Mouse (Mus musculus) T-helper 1 cell (primary cell): ENCODE data around the gene Tspan4.
"Not testable (repeated sequence)": the region's sequence is repeated elsewhere in the genome, so short reads cannot be mapped to it uniquely, and the experiment has no call there.

ENCODE experiments used
- in situ Hi-C: fragments of 300-600 bp; cut with MboI, MseI; formaldehyde crosslinking; loops from one replicate; pipeline ENCODE4 v1.15.1; 2025; ENCODE audit warnings: high pct_unique_total_duplicates

Tspan4 gene

DNA sequence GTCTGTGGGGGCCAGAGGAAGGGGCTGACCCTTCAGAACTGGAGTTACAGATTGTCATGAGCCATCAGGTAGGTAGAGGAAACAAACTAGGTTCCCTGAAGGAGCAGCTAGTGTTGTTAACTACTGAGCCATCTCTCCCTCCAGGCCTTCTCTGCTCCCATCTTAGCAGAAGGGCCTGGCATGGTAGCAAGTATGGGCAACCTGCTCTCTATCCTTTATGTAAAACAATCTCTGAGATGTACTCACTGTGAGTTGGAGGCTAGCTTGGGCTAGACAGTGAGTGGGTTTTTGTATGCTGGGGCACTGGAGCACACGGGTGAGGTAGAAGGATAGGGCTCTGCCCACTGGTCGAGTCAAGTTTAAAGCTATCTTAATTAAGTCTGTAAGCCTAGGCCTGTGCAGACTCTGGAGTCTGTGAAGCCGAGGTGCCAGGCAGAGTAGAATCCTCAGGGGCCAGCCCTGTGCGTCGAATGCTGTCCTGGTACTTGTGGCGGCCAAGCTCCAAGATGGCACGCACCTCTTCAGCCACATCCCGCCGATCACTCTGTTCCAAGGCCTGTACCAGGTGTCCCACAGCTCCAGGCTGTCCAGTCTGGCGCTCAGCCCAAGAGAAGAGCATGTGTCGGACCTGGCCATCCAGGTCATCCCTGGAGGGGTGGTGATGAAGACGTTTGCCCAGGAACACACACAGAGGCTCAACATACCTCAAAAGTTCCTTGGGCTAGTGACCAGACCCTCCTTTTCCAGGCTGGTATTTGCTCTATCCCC lies 36.7 kb upstream of the Tspan4 start:
- in situ Hi-C loops = no loop called here

DNA sequence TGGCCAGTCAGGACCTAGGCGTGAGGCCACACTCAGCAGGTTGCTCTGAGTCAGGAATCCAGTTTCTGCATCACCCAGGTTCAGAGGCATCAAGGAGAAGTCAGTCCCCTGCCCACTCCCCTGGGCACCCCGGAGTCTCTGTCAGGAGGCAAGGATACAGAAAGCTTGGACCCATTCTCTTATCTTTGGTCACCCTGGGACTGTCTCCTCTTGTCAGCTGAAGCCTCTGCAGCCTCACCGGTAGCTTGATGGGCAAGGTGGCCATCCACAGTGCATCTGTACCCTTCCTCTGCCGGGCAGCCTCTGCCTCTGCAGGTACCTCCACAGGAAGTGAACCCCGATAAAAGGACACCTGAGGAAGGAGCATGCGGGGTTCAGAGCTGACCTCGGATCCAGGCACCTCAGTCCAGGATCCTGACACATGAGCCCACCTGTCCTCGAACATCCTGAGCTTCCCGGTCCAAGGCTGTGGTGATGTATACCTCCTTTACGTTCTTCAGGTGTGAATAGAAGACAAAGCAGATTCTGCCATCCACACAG lies 35.8 kb upstream of the Tspan4 start:
- in situ Hi-C loops = no loop called here

DNA sequence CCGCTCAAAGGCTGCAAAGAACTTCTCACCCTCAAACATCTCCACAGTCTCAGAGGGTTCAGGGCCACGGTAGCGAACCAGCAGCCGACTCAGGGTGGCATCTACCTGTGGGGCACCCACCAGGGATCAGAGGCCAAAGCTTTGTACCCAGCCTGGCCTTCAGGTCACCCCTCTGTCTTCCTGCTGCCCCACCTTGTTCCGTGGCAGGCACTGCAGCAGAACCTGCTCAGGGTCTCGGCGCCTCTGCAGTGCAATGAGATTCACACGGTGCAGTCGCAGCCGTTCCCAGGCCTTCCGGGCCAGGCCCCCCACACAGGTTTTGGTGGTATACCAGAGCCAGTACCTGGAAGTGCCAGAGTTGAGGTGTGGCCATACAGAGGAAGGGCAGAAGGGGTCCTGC lies 35.2 kb upstream of the Tspan4 start:
- in situ Hi-C loops = no loop called here

DNA sequence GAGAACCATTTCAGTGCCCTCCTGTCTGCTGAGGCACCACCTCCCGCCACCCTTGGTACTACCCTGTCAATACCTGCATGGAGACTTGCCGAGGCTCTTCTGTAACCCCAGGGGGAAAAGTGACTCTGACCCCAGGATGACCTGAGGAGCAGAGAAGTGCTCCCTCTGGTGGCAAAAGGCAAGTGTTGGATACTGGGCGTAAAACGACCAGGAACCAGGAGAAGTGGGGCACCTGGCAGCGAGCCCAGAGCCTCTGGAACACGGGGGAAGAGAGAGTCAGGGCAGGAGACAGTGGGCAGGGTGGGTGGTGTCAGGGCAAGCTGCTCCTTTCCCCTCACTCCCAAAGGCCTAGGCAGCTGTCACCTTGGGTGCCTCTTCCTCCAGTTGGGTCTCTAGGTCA lies 34.4 kb upstream of the Tspan4 start:
- in situ Hi-C loops = no loop called here

DNA sequence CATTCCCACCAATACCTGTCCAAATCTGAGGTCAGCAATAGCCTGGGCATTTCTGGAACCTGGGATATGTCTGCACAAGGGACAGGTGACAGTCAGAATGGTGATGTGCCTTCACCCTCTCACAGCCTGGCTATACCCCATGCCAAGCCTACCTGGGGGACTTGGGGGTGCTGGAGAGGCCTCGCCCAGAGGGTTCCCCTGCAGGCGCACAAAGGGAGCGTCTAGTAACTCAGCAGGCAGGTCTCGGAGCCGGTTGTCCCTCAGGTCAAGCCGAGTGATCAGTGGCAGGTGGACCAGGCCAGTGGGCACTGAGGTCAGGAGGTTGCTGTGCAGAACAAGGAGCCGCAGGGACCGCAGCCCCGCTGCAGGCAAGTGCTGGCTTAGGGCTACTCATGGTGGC lies 33.6 kb upstream of the Tspan4 start:
- in situ Hi-C loops = no loop called here

DNA sequence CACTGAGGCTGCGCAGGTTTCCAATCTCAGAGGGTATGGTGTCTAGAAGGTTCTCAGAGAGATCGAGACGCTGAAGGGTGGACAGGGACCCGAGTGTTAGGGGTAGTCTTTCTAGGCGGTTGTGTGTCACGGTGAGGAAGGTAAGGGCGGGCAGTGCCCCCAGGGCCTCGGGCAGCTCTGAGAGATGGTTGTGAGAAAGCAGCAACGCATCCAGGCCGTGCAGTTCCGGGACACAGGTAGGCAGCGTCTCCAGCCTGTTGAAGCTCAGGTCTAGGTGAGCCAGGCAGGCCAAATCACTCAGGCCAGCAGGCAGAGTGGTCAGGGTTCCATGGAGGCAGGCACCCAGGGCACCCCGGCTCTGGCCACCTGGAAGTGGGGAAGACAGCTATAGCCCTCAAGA lies 32.8 kb upstream of the Tspan4 start:
- in situ Hi-C loops = no loop called here

DNA sequence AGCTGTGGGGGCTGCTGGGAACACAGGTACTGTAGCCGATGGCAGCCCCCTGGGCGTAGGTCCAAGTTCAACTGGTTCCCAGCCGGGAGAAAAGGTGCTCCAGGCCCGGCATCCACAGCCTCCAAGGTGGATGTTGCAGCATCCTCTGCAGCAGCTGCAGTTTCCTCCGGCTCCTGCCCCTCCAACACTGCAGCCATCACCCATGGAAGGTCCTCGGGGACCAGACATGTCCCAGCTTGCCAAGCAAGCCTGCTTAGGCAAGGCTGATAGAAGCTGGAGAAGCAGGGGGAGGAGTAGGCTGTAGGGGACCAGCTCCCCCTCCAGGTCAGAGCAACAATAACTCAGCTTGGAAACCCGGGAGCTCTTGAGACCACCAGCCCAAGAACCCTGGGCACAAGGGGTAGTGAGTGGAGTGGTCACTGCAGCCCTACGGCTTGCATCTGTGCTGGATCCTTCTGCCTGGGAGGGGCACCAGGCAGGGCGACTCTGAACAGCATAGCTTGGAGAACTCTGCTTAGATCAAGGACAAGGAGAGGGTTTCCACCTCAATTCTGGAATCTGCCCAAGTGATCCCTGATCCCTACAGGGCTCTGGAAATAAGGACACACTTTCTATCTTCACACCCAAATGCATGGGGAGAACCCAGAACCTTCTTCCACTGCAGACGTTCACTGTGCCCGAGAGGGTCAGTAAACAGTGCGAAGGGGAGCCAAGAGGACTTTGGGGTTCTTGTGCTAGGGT lies 31.8 kb upstream of the Tspan4 start:
- in situ Hi-C loops = no loop called here

DNA sequence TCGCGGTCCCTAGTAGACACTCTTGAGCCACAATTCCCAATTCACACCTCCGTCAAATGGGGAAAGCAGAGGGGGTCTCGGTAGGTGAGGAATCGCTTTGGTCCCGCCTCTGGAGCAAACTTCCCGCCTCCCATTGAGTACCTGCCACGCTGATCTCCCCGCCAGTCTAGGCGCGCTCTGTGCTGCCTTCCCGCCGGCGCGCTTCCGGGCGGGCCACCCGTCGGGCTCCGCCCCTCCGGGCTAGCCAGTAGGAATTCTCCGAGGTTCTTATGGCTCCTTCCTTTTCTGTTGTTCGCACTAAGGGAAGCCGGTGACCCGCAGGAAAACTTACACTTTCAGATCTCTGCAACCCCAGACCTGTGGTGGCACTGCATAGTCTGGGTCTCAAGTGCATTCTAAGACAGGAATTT lies 31.2 kb upstream of the Tspan4 start, which contains the start of gene Pidd1:
TSS of gene Pidd1 (minus strand) at position 198 of the 410 bp plus-strand sequence.
- in situ Hi-C loops = no loop called here

DNA sequence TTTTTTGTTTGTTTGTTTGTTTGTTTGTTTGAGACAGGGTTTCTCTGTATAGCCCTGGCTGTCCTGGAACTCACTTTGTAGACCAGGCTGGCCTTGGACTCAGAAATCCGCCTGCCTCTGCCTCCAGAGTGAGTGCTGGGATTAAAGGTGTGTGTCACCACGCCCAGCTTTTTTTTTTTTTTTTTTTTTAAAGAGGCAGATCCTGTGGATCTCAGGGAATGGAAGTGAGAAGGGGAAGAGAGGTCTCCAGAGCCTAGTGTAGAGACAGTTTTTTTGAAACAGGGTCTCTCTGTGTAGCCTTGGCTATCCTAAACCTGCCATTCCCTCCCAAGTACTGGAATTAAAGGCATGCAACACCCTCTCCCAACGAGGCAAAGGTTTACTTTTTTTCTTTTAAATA lies 28.7 kb upstream of the Tspan4 start:
- in situ Hi-C loops = not testable (repeated sequence)

DNA sequence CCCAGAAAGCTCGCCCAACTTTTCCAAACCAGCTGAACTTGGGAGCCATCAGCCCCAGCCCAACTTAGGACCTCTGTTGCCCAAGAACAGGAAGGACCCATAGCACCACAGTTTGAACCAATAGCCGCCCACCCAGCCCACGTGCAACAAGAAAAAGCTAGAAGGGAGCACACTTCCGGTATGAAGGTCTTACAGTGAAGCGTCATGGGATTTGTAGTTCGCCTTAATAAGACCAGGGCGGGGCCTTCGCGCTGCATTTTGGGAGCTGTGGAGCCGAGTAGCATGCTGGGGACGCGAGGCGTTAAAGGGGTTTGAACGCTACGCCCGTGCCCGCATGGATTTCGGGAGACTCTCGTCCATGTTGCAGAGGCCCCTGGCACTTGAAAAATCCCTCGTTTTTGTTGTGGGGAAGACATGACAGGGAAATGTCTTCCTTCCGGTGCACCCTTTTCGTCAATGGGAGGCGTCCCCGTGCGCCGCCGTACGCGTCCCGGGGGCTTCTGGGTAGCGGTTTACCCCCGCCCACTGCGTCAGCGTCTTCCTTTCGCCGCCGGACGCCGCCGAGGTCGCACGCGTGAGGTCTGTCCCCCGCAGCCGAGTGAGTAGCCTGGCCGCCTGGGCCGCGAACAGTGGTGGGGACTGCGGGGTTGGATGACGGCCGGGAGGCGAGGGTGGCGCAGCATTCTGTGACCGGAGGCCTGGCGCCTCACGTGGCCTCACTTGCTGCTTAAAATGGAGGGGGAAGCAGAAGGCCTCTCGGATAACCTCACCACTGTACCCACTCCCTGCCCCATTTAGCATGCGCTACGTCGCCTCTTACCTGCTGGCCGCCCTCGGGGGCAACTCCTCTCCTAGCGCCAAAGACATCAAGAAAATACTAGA lies 27.7 kb upstream of the Tspan4 start, which contains the start of gene Rplp2:
TSS of gene Rplp2 (plus strand) at position 261 of the 882 bp plus-strand sequence.
- in situ Hi-C loops = no loop called here

DNA sequence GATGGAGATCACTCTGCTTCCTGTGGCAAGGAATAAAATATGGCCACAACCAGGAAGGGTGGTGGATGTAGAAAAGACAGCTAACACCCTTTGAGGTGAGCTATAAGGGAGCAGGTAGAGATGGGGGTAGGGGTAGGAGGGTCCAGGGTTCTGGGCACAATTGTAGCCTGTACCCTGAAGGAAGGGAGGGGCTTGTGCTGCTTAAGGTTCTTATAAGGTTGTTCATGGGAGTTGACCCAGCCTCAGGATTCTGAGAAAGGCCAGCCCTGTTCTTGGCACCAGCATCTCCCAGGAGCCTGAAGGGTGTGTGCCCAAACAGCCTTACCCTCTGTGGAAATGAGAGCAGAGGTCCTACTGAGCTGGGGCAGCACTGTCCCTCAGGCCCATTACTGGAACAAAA lies 23.1 kb upstream of the Tspan4 start:
- in situ Hi-C loops = loop anchor here (5.0 kb wide), 1 partner anchor 40 kb away; the partner anchor contains the start of gene Gatd1

DNA sequence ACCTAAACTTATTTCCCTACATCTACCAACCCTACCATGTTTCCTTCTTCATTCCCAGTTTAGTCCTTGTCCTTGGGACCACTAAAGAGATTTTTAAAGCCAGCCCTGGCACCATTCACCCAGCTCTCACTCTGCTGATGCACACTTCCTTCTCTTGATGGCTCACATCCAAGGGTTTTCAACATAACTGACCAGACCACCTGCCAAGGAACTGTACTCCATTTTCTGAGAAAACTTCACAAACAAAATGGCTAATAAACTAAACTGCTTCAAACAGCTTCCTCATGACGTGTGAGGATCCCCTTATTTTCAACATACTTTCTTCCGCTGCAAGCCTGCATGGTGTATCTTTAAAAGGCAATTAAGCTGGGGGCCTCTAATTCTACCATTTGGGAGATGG lies 21.4 kb upstream of the Tspan4 start:
- in situ Hi-C loops = loop anchor here (5.0 kb wide), 1 partner anchor 41 kb away; the partner anchor contains the start of gene Gatd1

DNA sequence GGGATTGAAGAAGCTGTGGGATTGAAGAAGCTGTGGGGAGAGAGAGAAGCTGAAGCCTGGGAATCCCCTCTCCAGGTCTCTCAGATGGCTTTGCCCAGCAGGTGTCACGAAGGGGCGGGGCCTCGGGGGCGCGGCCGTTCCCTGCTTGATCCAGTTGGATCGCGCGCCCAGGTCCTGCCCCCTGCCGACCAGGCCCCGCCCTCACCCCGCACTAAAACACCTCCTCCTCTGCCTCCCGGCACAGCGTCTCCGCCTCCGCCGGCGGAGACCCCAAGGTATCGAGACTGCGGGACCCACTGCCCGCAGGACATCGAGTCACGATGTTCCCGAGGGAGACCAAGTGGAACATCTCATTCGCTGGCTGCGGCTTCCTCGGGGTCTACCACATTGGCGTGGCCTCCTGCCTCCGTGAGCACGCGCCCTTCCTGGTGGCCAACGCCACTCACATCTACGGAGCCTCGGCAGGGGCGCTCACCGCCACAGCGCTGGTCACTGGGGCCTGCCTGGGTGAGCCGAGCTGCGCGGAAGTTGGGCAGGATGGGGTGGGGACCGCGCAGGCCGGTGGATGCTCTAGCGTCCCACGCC lies 20.0 kb upstream of the Tspan4 start, which contains the start of gene Pnpla2:
TSS of gene Pnpla2 (plus strand) at position 232 of the 585 bp plus-strand sequence.
- in situ Hi-C loops = loop anchor here (5.0 kb wide), 1 partner anchor 43 kb away; the partner anchor contains the start of gene Gatd1

DNA sequence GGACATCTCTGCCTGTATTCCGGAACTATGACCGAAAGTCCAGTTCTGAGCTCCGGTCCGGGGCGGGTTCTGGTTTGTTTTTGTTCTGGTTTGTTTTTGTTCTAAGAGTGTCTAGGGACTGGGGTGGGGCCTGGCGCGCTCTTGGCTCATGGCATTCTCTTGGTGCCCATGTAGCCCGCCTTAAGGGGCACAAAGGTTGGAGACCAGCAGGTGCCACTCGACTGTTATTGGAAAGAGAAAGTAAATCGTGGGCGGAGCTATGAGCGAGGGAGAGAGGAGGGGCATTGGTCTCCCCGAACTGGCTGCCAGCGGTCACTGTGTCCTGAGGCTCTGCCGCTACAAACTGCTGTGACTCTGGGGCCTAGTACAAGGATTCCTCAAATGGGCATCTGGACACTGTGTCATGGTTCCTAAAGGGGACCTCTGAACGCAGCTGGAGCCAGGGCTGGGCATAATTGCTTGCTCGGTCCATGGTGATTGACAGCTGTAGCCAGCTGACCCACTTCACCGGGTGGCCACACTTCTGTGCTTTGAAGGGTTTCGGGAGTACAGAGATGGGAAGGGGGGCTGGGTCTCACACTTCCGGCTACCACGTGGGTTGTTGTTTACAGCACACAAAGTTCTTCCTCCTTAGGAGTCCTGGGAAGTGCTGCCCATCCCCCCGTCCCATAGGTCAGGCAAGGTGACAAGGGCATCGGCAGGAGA lies 19.3 kb upstream of the Tspan4 start:
- in situ Hi-C loops = no loop called here

DNA sequence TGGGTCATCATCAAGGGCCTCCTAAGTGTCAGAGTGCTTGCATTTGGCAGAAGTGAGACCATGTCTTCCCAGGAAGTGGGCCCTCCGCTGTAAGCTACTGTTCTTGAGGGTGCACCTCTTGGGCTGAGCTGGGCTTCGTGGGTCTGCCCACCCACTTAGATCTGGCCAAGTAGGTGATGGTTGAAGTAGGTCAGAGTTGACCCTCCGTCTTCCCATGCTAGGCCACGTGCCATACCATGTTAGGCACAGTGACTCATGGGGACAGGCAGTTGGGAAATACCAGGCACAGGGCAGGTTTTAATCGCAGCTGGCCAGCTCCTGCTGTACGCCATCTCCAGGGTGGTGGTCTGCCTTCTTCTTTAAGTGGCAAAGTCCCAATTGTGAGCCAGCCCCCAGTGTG lies 18.3 kb upstream of the Tspan4 start:
- in situ Hi-C loops = no loop called here

DNA sequence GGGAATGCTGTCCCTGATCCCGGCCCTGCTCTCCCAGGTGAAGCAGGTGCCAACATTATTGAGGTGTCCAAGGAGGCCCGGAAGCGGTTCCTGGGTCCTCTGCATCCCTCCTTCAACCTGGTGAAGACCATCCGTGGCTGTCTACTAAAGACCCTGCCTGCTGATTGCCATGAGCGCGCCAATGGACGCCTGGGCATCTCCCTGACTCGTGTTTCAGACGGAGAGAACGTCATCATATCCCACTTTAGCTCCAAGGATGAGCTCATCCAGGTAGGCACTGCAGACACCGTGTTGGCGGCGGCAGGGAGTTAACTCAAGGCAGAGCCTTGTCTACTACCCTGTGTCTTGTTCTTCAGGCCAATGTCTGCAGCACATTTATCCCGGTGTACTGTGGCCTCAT lies 17.8 kb upstream of the Tspan4 start:
- in situ Hi-C loops = no loop called here

DNA sequence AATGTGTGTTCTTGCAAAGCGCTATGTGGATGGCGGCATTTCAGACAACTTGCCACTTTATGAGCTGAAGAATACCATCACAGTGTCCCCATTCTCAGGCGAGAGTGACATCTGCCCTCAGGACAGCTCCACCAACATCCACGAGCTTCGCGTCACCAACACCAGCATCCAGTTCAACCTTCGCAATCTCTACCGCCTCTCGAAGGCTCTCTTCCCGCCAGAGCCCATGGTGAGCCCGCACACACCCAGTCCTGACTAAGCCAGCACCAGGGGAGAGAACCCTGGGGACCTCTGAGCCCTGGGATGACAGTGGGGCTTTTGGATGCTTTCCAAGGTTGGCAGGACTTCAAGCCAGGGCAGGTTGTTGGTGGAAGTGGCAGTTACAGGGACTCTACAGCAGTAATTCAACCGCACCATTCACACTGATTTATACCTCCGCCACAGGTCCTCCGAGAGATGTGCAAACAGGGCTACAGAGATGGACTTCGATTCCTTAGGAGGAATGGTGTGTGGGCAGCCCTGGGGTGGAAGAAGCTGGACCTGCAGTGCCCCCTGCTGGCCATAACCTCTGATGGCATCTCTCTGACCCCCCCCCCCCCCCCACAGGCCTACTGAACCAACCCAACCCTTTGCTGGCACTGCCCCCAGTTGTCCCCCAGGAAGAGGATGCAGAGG lies 16.9 kb upstream of the Tspan4 start:
- in situ Hi-C loops = no loop called here

DNA sequence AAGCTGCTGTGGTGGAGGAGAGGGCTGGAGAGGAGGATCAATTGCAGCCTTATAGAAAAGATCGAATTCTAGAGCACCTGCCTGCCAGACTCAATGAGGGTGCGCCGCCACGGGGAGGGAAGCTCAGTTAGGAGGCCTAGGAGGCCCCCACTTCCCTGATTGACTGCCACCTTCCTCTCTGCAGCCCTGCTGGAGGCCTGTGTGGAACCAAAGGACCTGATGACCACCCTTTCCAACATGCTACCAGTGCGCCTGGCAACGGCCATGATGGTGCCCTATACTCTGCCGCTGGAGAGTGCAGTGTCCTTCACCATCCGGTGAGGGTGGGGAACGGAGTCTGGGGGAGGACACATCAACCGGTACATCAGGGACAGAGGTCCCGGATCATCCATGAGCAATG lies 16.4 kb upstream of the Tspan4 start:
- in situ Hi-C loops = no loop called here

DNA sequence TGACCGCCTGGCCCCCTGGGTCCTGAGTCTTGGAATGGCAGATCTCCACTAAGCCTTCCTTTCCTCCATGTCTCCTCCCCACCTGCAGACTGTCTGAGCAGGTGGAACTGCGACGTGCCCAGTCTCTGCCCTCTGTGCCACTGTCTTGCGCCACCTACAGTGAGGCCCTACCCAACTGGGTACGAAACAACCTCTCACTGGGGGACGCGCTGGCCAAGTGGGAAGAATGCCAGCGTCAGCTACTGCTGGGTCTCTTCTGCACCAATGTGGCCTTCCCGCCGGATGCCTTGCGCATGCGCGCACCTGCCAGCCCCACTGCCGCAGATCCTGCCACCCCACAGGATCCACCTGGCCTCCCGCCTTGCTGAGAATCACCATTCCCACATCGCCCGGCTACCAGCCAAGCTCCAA lies 15.7 kb upstream of the Tspan4 start:
- in situ Hi-C loops = no loop called here

DNA sequence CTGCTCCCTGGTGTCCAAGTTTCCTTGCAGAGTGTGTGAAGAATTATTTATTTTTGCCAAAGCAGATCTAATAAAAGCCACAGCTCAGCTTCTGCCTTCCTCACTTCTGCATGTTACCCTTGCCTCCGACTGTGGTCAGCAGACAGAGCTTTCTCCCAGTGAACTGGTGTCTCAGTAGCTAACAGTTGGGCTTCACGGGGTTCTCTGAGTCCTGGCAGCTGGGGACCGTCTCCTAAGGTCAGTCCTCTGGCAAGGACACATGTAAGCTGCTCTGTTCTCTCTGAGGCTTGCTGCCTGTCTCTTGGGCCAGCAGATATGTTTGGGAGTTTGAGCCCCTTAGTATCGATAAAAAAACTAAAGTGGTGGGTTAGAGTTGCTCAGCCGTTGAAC lies 15.0 kb upstream of the Tspan4 start:
- in situ Hi-C loops = no loop called here
